Mouse (Mus musculus) CH12.LX (cell line): ENCODE data around the gene Nav1. TPM values are rescaled to one million over a fixed set of nuclear protein-coding genes. Genes with fewer than 3 reads are reported as not detected.

Experiments used
- DNase-seq: peaks from one replicate; pipeline ENCODE4 v3.0.0-alpha.2; 2013; ENCODE audit errors: extremely low read depth
- H3K27ac ChIP-seq: 2 replicates; pipeline ENCODE4 v1.5.1; 2012; ENCODE audit warnings: low read depth, mild to moderate bottlenecking, control low read depth, moderate library complexity; ENCODE audit not compliant: insufficient read depth
- H3K27me3 ChIP-seq: replicated peaks from 2 replicates; pipeline ENCODE3; 2012; ENCODE audit warnings: inconsistent platforms
- H3K36me3 ChIP-seq, 2 experiments: replicated peaks in 1 of 2; 2 replicates each; pipeline versions ENCODE3 to v1.6.1; 2012; ENCODE audit warnings: inconsistent platforms in 1 of 2, low read length in 1 of 2, mild to moderate bottlenecking in 1 of 2, mixed read lengths in 1 of 2, moderate library complexity in 1 of 2; ENCODE audit not compliant: control insufficient read depth in 1 of 2, insufficient read depth in 1 of 2
- H3K4me1 ChIP-seq, 2 experiments: 2 replicates each; pipeline ENCODE4 v1.6.1; 2012; ENCODE audit warnings: inconsistent platforms in 1 of 2, moderate library complexity in 1 of 2; ENCODE audit not compliant: insufficient read depth in 2 of 2, control insufficient read depth in 1 of 2
- H3K4me2 ChIP-seq: 2 replicates; pipeline ENCODE4 v1.6.1; 2012; ENCODE audit warnings: low read depth, mild to moderate bottlenecking, control low read depth; ENCODE audit not compliant: poor library complexity, insufficient read depth, severe bottlenecking
- H3K4me3 ChIP-seq, 3 experiments: fragments of 150-350 bp in 1 of 3; sonication (generic) in 1 of 3; replicated peaks in 1 of 3; 2 replicates each; pipeline versions ENCODE3 to v1.5.1; 2011 to 2012; ENCODE audit warnings: low read depth in 2 of 3, low read length in 2 of 3, mild to moderate bottlenecking in 2 of 3, moderate library complexity in 2 of 3, control low read depth in 1 of 3, improper control_type of control experiment in 1 of 3, inconsistent platforms in 1 of 3, mixed read lengths in 1 of 3; ENCODE audit not compliant: poor library complexity in 1 of 3
- H3K79me2 ChIP-seq: replicated peaks from 2 replicates; pipeline ENCODE4 v1.6.1; 2012; ENCODE audit warnings: mild to moderate bottlenecking, moderate library complexity; ENCODE audit not compliant: control insufficient read depth, poor library complexity, insufficient read depth, severe bottlenecking; ENCODE audit errors: extremely low read depth
- H3K9ac ChIP-seq: 2 replicates; pipeline ENCODE4 v1.6.1; 2012; ENCODE audit warnings: low read depth, mild to moderate bottlenecking, control low read depth, moderate library complexity; ENCODE audit not compliant: insufficient read depth
- H3K9me3 ChIP-seq: replicated peaks from 2 replicates; pipeline ENCODE3; 2012; ENCODE audit warnings: low read length, inconsistent platforms, mixed read lengths
- CHD2 ChIP-seq: IDR thresholded peaks from 2 replicates; pipeline ENCODE4 v1.6.1; 2011; ENCODE audit warnings: low read length, improper control_type of control experiment
- CTCF ChIP-seq, 2 experiments: IDR thresholded peaks in 1 of 2; conservative IDR thresholded peaks in 1 of 2; 2 replicates each; pipeline ENCODE4 v1.5.1; 2011 to 2012; ENCODE audit warnings: low read depth in 2 of 2, low read length in 2 of 2, improper control_type of control experiment in 1 of 2, inconsistent platforms in 1 of 2, mild to moderate bottlenecking in 1 of 2, moderate library complexity in 1 of 2
- E2F4 ChIP-seq: IDR thresholded peaks from 2 replicates; pipeline ENCODE4 v1.6.1; 2011; ENCODE audit warnings: low read depth, low read length, improper control_type of control experiment; ENCODE audit not compliant: insufficient replicate concordance
- ELF1 ChIP-seq: IDR thresholded peaks from 2 replicates; pipeline ENCODE4 v1.6.1; 2014; ENCODE audit warnings: low read depth, mild to moderate bottlenecking, inconsistent platforms, low read length, improper control_type of control experiment
- HCFC1 ChIP-seq: IDR thresholded peaks from 2 replicates; pipeline ENCODE4 v1.6.1; 2012; ENCODE audit warnings: low read depth, mild to moderate bottlenecking, inconsistent platforms, low read length, improper control_type of control experiment
- MAFK ChIP-seq: IDR thresholded peaks from 2 replicates; pipeline ENCODE4 v1.6.1; 2011; ENCODE audit warnings: low read length, improper control_type of control experiment; ENCODE audit not compliant: insufficient replicate concordance
- MXI1 ChIP-seq: IDR thresholded peaks from 2 replicates; pipeline ENCODE4 v1.6.1; 2011; ENCODE audit warnings: mild to moderate bottlenecking, low read depth, low read length, improper control_type of control experiment
- NELFE ChIP-seq: IDR thresholded peaks from 2 replicates; pipeline ENCODE4 v1.6.1; 2011; ENCODE audit warnings: low read depth, low read length, improper control_type of control experiment
- NRF1 ChIP-seq: IDR thresholded peaks from 2 replicates; pipeline ENCODE4 v1.6.1; 2014; ENCODE audit warnings: low read depth, mild to moderate bottlenecking, inconsistent platforms, low read length, improper control_type of control experiment, moderate library complexity
- PAX5 ChIP-seq: IDR thresholded peaks from 2 replicates; pipeline ENCODE4 v1.6.1; 2012; ENCODE audit warnings: low read length, inconsistent platforms, mixed read lengths
- RCOR1 ChIP-seq: conservative IDR thresholded peaks from 2 replicates; pipeline ENCODE4 v1.6.1; 2012; ENCODE audit warnings: low read depth, mild to moderate bottlenecking, inconsistent platforms, low read length, improper control_type of control experiment
- SMC3 ChIP-seq: IDR thresholded peaks from 2 replicates; pipeline ENCODE4 v1.6.1; 2011; ENCODE audit warnings: low read depth, low read length, improper control_type of control experiment
- TCF12 ChIP-seq: IDR thresholded peaks from 2 replicates; pipeline ENCODE4 v1.6.1; 2014; ENCODE audit warnings: low read depth, mild to moderate bottlenecking, inconsistent platforms, low read length, improper control_type of control experiment
- UBTF ChIP-seq: IDR thresholded peaks from 2 replicates; pipeline ENCODE4 v1.6.1; 2012; ENCODE audit warnings: low read depth, mild to moderate bottlenecking, inconsistent platforms, low read length, improper control_type of control experiment, moderate library complexity
- USF1 ChIP-seq: IDR thresholded peaks from 2 replicates; pipeline ENCODE4 v1.6.1; 2014; ENCODE audit warnings: low read depth, mild to moderate bottlenecking, inconsistent platforms, low read length, improper control_type of control experiment
- USF2 ChIP-seq: conservative IDR thresholded peaks from 2 replicates; pipeline ENCODE4 v1.6.1; 2011; ENCODE audit warnings: low read depth, low read length, improper control_type of control experiment
- ZMIZ1 ChIP-seq: IDR thresholded peaks from 2 replicates; pipeline ENCODE4 v1.6.1; 2012; ENCODE audit warnings: low read depth, mild to moderate bottlenecking, inconsistent platforms, low read length, improper control_type of control experiment
- ZNF384 ChIP-seq: IDR thresholded peaks from 2 replicates; pipeline ENCODE4 v1.6.1; 2012; ENCODE audit warnings: low read depth, low read length, improper control_type of control experiment, inconsistent platforms
- dilution Hi-C: fragments of 300-500 bp; cut with MboI; formaldehyde crosslinking; loops from 2 replicates; pipeline ENCODE4 v1.14.3; 2020; ENCODE audit warnings: low sequenced_read_pairs; ENCODE audit not compliant: extremely low pct_unique_long_range_greater_than_20kb, extremely low pct_ligation_motif_present
- in situ Hi-C: fragments of 300-500 bp; cut with MboI; formaldehyde crosslinking; loops from 3 replicates; pipeline ENCODE4 v1.14.3; 2019; ENCODE audit warnings: low sequenced_read_pairs, low pct_ligation_motif_present, low pct_unique_long_range_greater_than_20kb, mixed read lengths
- polyA plus RNA-seq: library from polyadenylated mRNA; unstranded; fragments of >175 nt; gene quantifications from 2 replicates; pipeline ENCODE4 v1.2.1, GENCODE M21; 2012; ENCODE audit warnings: low read depth; ENCODE audit not compliant: insufficient read length
- total RNA-seq, 2 experiments: library from RNA; depleted of rRNA; stranded (reverse); fragments of 300-350 nt in 1 of 2; fragments of >200 nt in 1 of 2; gene quantifications; 2 replicates each; pipeline ENCODE4 v1.2.3; 2012 to 2014

Gene Nav1
- total and polyA plus RNA-seq, 3 experiments: 0.21 to 0.56 TPM; not detected in 1

DNA sequence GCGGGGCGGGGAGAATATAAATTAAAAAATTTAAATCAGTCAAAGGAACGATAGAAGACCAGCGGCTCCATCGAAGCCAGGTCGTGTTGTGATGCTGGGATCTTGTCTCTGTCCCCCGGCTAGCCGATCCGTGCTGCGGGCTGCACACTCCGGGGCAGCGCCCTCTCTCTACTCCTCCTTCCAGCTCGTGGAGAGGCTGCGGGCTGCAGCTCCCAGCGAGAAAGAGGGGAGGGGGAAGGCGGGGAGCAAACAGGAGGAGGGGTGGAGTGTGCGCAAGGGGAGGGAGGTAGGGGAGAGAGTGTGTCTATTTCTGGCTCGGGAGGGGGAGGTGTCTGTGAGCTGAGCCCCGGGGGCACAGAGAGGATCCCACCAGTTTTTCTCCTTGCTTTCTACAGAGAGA is 21.5 kb downstream of the Nav1 start:
- TF ChIP-seq ZNF384 (no peak), USF1 (no peak), NELFE (no peak), ELF1 (no peak), RCOR1 (no peak), MXI1 (no peak), CHD2 (no peak), CTCF (conservative IDR thresholded peaks at IDR 0.05 in 1 of 2, IDR thresholded peaks at IDR 0.05 in 1 of 2; ENCODE audit: low read depth in 2 of 2, low read length in 2 of 2) (no peak), USF2 (no peak), PAX5 (no peak), TCF12 (no peak), MAFK (no peak), UBTF (no peak), NRF1 (no peak), E2F4 (no peak), SMC3 (no peak), ZMIZ1 (no peak)
- H3K9me3 ChIP-seq: no peaks in the 10 kb centered on the region
- DNase-seq: no peak
- no peaks in the 10 kb centered on the region; a peak in 1 of 4 replicates for H3K4me1 ChIP-seq
- no peaks in the 10 kb centered on the region for H3K79me2 ChIP-seq
- in situ Hi-C loops (no loop called here), dilution Hi-C loops (no loop called here)
- no peak overlapping the region for H3K4me2 ChIP-seq
- H3K27me3 ChIP-seq: peaks cover 79% of the 10 kb centered on the region
- H3K9ac ChIP-seq: no peak overlapping the region
- no peak overlapping the region for H3K27ac ChIP-seq
- H3K36me3 ChIP-seq: no peaks in the 10 kb centered on the region
- H3K4me3 ChIP-seq: no peak overlapping the region

DNA sequence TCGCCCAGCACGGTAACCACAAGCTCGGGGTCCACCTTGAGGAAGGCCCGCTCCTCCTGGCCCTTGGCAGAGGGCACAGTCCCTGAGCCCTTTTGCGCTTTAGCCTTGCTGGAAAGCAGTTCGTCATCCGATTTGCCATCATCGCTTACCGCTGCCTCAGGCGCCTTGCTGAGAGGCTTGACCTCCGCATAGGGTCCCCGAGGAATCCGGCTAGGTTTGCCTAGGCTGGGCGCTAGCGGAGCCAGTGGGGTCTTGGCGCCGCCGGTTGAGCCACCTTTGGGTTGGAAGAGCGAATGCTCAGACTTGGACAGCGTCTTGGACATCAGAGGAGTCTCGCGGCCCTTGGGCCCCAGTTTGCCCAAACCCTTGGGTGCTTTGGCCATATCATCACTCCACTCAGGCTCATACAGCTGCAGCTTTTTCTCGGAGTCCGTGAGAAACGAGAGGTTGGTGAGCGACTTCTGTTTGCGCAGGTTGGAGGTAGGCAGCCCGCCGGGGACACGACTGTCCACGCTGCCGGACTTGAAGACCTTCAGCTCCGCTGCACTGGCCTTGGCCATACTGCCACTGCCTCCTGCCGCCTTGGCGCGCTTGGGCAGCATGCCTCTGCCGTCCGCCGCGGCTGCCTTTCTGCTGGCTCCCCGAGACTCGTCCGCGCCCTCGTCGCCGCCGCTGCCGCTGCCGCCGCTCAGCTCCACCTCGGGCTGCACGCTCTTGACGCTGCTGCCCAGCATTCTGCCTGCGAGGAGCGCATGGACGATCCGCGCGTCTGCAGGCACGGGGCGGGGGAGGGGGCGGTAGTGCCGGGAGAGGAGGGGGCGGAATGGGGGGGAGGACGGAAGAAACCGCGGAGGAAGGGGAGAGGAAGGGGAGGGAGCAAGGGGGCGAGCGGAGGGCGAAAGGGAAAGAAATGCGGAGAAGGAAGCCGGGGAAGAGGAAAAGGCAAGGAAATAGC is 22.2 kb downstream of the Nav1 start:
- H3K79me2 ChIP-seq: no peaks in the 10 kb centered on the region
- H3K4me3 ChIP-seq: no peak overlapping the region
- in situ Hi-C loops: no loop called here
- no peaks in the 10 kb centered on the region; a peak in 1 of 4 replicates for H3K4me1 ChIP-seq
- no peak for TF ChIP-seq HCFC1
- TF ChIP-seq, all 38 proteins: peak for 0
- no peak overlapping the region for H3K4me2 ChIP-seq
- dilution Hi-C loops: no loop called here
- no peak overlapping the region for H3K9ac ChIP-seq
- H3K27ac ChIP-seq: no peak overlapping the region
- H3K27me3 ChIP-seq: peaks cover 86% of the 10 kb centered on the region
- DNase-seq: no peak
- H3K9me3 ChIP-seq: no peaks in the 10 kb centered on the region
- H3K36me3 ChIP-seq: no peaks in the 10 kb centered on the region
